Mouse (Mus musculus): ENCODE data around the gene E030018B13Rik. TPM values are rescaled to one million over a fixed set of nuclear protein-coding genes. Genes with fewer than 3 reads are reported as not detected.

Gene E030018B13Rik
- not detected in 2 replicates for total RNA-seq (2023)

DNA sequence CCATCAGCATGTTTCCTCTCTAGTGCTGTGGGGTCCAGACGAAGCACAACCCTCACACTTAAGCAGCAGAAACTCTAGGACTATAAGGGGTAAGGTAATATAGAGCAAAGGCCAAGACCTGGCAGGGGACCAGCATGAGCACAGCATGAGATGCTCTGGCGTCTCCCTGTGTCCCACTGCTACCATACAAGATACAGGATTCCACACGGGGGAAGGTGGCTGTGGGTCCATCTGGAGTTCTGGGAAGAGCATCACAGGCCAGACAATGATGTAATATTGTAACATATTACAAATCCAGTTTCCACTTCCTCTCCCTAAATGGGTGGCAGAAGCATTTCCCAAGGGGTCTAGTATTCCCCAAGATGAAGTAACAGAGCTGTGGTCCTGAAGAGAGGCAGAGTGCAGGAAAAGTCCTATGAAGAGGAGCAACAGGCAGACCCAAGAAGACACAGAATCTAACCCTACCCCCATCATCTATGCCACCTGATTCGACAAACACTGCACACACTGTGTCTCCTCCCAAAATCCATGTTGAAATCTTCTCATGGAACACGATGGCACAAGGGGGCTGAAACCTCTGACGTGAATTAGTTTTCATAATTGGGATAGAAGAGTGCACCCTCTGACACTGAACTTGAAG lies at the start of gene E030018B13Rik:
Gene E030018B13Rik, plus strand, starts transcription at position 590 of the 640 bp plus-strand sequence.

DNA sequence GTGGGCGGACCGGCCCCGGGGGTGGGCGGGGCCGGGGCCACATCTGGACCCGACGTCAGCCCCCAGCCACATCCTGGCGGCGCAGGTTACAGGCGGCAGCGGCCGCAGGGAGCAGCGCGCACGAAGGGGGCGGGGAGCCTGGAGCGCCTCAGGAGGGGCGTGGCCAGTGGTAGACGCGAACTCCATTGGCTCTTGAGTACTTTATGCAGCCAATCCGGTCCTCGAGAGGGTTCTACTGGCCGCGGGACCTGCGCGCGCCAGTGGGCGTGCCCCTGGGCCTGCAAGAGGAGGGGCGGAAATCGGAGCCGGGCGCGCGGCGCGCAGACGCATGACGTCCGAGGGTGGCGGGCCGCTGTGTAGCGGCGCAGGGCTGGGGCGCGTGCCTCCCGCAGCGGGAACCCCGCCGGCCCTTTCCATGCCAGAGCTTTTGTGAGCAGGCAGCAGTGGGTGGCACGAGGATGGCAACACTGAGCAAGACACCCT lies 22.3 kb downstream of the E030018B13Rik start, which contains the start of gene Klf13:
Gene Klf13, minus strand, starts transcription at position 2 of the 483 bp plus-strand sequence.

Other genes starting within 250 kb of the E030018B13Rik start
- gene Klf13, start 22.1 kb downstream of the E030018B13Rik start, total RNA-seq (2023) = 238 and 302 TPM in 2 replicates
- gene Trpm1, start 237.0 kb downstream of the E030018B13Rik start, total RNA-seq (2023) = not detected in 2 replicates